Mouse (Mus musculus): ENCODE data around the gene Cks1brt. TPM values are rescaled to one million over a fixed set of nuclear protein-coding genes. Genes with fewer than 3 reads are reported as not detected.
"Not testable (repeated sequence)": the region's sequence is repeated elsewhere in the genome, so short reads cannot be mapped to it uniquely, and the experiment has no call there.

The Cks1brt gene
- not detected in 2 replicates for polyA plus RNA-seq (2014; fragmentation: Nextera tagmentation; extraction: Ambion mirVana)

- DNase-seq (ENCODE audit: low spot score) = no peak
- 81% methylated on average over 3 of the region's 3 CpGs for WGBS
These were observed at the start of gene Cks1brt for GRCm38 (mm10) chr8:85151624-85152023. TSS of gene Cks1brt (plus strand) at chr8:85151924.

DNA sequence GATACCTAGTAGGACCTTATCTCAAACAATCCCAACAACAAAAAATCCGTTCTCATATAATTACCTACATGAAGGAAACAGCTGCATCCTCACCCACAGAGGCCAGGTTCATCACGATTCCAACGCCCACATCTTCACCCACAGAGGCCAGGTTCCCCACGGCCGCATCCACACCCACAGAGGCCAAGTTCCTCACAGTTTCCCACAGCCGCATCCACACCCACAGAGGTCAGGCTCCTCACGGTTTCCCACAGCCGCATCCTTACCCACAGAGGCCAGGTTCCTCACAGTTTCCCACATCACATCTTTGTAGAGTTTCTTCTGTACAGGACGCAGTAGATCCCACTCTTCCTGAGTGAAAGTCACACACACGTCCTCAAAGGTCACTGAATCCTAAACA is 38.5 kb upstream of the Cks1brt start:
- Histone ChIP-seq H3K27ac (replicated peaks; ENCODE audit: low read depth, low read length) (no peak overlapping the region), H3K4me3 (ENCODE audit: low read depth, low read length) (no peak overlapping the region), H3K9ac (ENCODE audit: low read depth, low read length) (no peak overlapping the region), H3K9me3 (ENCODE audit: control insufficient read depth, low read length) (0 out of 2 replicates have a peak, but pooled peaks cover 7% of the 10 kb centered on the region), H3K27me3 (replicated peaks; ENCODE audit: control insufficient read depth, insufficient read depth, low read length) (no peaks in the 10 kb centered on the region), H3K4me2 (ENCODE audit: low read depth, low read length) (no peak overlapping the region), H3K4me1 (ENCODE audit: control insufficient read depth, insufficient read depth, low read length) (no peaks in the 10 kb centered on the region), H3K36me3 (ENCODE audit: control insufficient read depth, insufficient read depth, low read length) (peaks cover 43% of the 10 kb centered on the region)
- WGBS = 94% methylated on average over 10 of the region's 10 CpGs
- no peak for ATAC-seq (ENCODE audit: low read depth)
- no peak for DNase-seq (ENCODE audit: low spot score)

More at GRCm38 (mm10) chr8:85151624-85152023, at the start of gene Cks1brt:
- Histone ChIP-seq H3K4me2 (ENCODE audit: low read depth, low read length) (no peak within 1 kb of the TSS), H3K9ac (ENCODE audit: low read depth, low read length) (no peak within 1 kb of the TSS), H3K27ac (replicated peaks; ENCODE audit: low read depth, low read length) (no peak within 1 kb of the TSS), H3K27me3 (replicated peaks; ENCODE audit: control insufficient read depth, insufficient read depth, low read length) (no peaks in the 10 kb centered on the region), H3K4me3 (ENCODE audit: low read depth, low read length) (no peak within 1 kb of the TSS), H3K36me3 (ENCODE audit: control insufficient read depth, insufficient read depth, low read length) (no peaks in the 10 kb centered on the region), H3K4me1 (ENCODE audit: control insufficient read depth, insufficient read depth, low read length) (no peaks in the 10 kb centered on the region), H3K9me3 (ENCODE audit: control insufficient read depth, low read length) (peaks cover 34% of the 10 kb centered on the region)
- ATAC-seq (ENCODE audit: low read depth) = no peak

DNA sequence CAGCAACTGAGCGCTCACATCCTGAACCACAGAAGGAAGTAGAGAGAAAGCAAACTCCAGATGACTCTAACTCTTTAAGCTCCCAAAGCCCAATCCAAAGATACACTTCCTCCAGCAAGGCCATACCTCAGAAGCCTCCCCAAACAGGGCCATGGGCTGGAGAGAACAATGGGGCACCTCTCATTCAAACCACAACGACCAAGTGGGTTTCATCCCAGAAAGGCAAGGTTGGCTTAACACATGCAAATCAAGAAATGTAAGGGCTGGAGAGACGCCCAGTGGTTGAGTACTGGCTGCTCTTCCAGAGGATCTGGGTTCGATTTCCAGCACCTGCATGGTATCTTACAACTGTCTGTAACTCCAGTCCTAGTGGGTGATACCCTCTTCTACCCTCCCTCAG is 36.2 kb upstream of the Cks1brt start:
- DNase-seq (ENCODE audit: low spot score) (no peak), ATAC-seq (ENCODE audit: low read depth) (no peak)

GRCm38 (mm10) chr8:85116984-85117383 is 34.7 kb upstream of the Cks1brt start:
- 0 out of 2 replicates have a peak, but pooled peaks cover 7% of the 10 kb centered on the region for H3K9me3 ChIP-seq (ENCODE audit: control insufficient read depth, low read length)
- no peak overlapping the region for H3K4me2 ChIP-seq (ENCODE audit: low read depth, low read length)
- H3K36me3 ChIP-seq (ENCODE audit: control insufficient read depth, insufficient read depth, low read length) = peaks cover 10% of the 10 kb centered on the region
- ATAC-seq (ENCODE audit: low read depth) (no peak), DNase-seq (ENCODE audit: low spot score) (no peak)
- no peak overlapping the region for H3K4me3 ChIP-seq (ENCODE audit: low read depth, low read length)
- H3K27ac ChIP-seq (replicated peaks; ENCODE audit: low read depth, low read length) = no peak overlapping the region
- no peaks in the 10 kb centered on the region for H3K27me3 ChIP-seq (replicated peaks; ENCODE audit: control insufficient read depth, insufficient read depth, low read length)
- 92% methylated on average over 7 of the region's 7 CpGs for WGBS
- 0 out of 2 replicates have a peak, but pooled peaks cover 6% of the 10 kb centered on the region for H3K4me1 ChIP-seq (ENCODE audit: control insufficient read depth, insufficient read depth, low read length)
- H3K9ac ChIP-seq (ENCODE audit: low read depth, low read length) = no peak overlapping the region

More for the DNA sequence above, 36.2 kb upstream of the Cks1brt start:
- Histone ChIP-seq H3K9ac (ENCODE audit: low read depth, low read length) (no peak overlapping the region), H3K27me3 (replicated peaks; ENCODE audit: control insufficient read depth, insufficient read depth, low read length) (no peaks in the 10 kb centered on the region), H3K4me1 (ENCODE audit: control insufficient read depth, insufficient read depth, low read length) (0 out of 2 replicates have a peak, but pooled peaks cover 6% of the 10 kb centered on the region), H3K4me2 (ENCODE audit: low read depth, low read length) (no peak overlapping the region), H3K9me3 (ENCODE audit: control insufficient read depth, low read length) (0 out of 2 replicates have a peak, but pooled peaks cover 7% of the 10 kb centered on the region), H3K27ac (replicated peaks; ENCODE audit: low read depth, low read length) (no peak overlapping the region), H3K36me3 (ENCODE audit: control insufficient read depth, insufficient read depth, low read length) (peaks cover 25% of the 10 kb centered on the region), H3K4me3 (ENCODE audit: low read depth, low read length) (no peak overlapping the region)
- WGBS = 75% methylated on average over 4 of the region's 4 CpGs

GRCm38 (mm10) chr8:85119052-85119981 is 32.4 kb upstream of the Cks1brt start:
- peak; percentile 97 for DNase-seq (ENCODE audit: low spot score)
- H3K27ac ChIP-seq (replicated peaks; ENCODE audit: low read depth, low read length) = peak overlapping the region; percentile 31

DNA sequence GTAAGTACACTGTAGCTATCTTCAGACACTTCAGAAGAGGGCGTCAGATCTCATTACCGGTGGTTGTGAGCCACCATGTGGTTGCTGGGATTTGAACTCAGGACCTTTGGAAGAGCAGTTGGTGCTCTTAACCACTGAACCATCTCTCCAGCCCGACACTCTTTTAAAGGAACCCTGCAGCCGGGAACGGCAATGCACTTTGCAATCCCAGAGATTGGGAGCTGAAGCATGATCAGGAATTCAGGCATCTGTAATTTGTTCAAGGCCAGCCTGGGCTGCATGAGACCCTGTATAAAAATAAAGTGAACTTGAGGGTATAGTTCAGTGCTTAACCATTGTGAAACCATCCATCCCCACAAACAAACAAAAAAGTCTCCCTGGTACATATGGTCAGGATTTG is 31.5 kb upstream of the Cks1brt start:
- H3K4me1 ChIP-seq (ENCODE audit: control insufficient read depth, insufficient read depth, low read length); ATAC-seq (ENCODE audit: low read depth); H3K27ac ChIP-seq (replicated peaks; ENCODE audit: low read depth, low read length); H3K36me3 ChIP-seq (ENCODE audit: control insufficient read depth, insufficient read depth, low read length); H3K27me3 ChIP-seq (replicated peaks; ENCODE audit: control insufficient read depth, insufficient read depth, low read length); H3K9me3 ChIP-seq (ENCODE audit: control insufficient read depth, low read length); H3K4me2 ChIP-seq (ENCODE audit: low read depth, low read length); DNase-seq (ENCODE audit: low spot score); H3K9ac ChIP-seq (ENCODE audit: low read depth, low read length); H3K4me3 ChIP-seq (ENCODE audit: low read depth, low read length): not testable (repeated sequence)
- 77% methylated on average over 5 of the region's 5 CpGs for WGBS

More at GRCm38 (mm10) chr8:85119052-85119981, 32.4 kb upstream of the Cks1brt start:
- Histone ChIP-seq H3K4me1 (ENCODE audit: control insufficient read depth, insufficient read depth, low read length) (0 out of 2 replicates have a peak, but pooled peaks cover 6% of the 10 kb centered on the region), H3K9me3 (ENCODE audit: control insufficient read depth, low read length) (no peaks in the 10 kb centered on the region), H3K36me3 (ENCODE audit: control insufficient read depth, insufficient read depth, low read length) (no peaks in the 10 kb centered on the region), H3K4me3 (ENCODE audit: low read depth, low read length) (peak overlapping the region; percentile 50), H3K27me3 (replicated peaks; ENCODE audit: control insufficient read depth, insufficient read depth, low read length) (no peaks in the 10 kb centered on the region), H3K9ac (ENCODE audit: low read depth, low read length) (peak overlapping the region; percentile 69), H3K4me2 (ENCODE audit: low read depth, low read length) (peak overlapping the region; percentile 68)
- ATAC-seq (ENCODE audit: low read depth) = peak; percentile 94
- 6% methylated on average over 34 of the region's 37 CpGs for WGBS

- 77% methylated on average over 3 of the region's 3 CpGs for WGBS
- H3K27ac ChIP-seq (replicated peaks; ENCODE audit: low read depth, low read length) = no peak within 1 kb of the TSS
These were observed 28.7 kb upstream of the Cks1brt start, which contains the start of gene Zfp791 for GRCm38 (mm10) chr8:85122995-85123394. TSS of gene Zfp791 (minus strand) at chr8:85123095.

GRCm38 (mm10) chr8:85123691-85124090 is 28.0 kb upstream of the Cks1brt start:
- Histone ChIP-seq H3K36me3 (ENCODE audit: control insufficient read depth, insufficient read depth, low read length) (no peaks in the 10 kb centered on the region), H3K27ac (replicated peaks; ENCODE audit: low read depth, low read length) (no peak overlapping the region), H3K4me3 (ENCODE audit: low read depth, low read length) (no peak overlapping the region), H3K4me1 (ENCODE audit: control insufficient read depth, insufficient read depth, low read length) (0 out of 2 replicates have a peak, but pooled peaks cover 4% of the 10 kb centered on the region), H3K4me2 (ENCODE audit: low read depth, low read length) (no peak overlapping the region), H3K9ac (ENCODE audit: low read depth, low read length) (no peak overlapping the region), H3K27me3 (replicated peaks; ENCODE audit: control insufficient read depth, insufficient read depth, low read length) (no peaks in the 10 kb centered on the region), H3K9me3 (ENCODE audit: control insufficient read depth, low read length) (no peaks in the 10 kb centered on the region)
- DNase-seq (ENCODE audit: low spot score) (no peak), ATAC-seq (ENCODE audit: low read depth) (no peak)
- WGBS = 87% methylated on average over 8 of the region's 8 CpGs

More at GRCm38 (mm10) chr8:85122995-85123394, 28.7 kb upstream of the Cks1brt start, which contains the start of gene Zfp791:
- Histone ChIP-seq H3K9ac (ENCODE audit: low read depth, low read length) (no peak within 1 kb of the TSS), H3K4me2 (ENCODE audit: low read depth, low read length) (no peak within 1 kb of the TSS), H3K27me3 (replicated peaks; ENCODE audit: control insufficient read depth, insufficient read depth, low read length) (no peaks in the 10 kb centered on the region), H3K9me3 (ENCODE audit: control insufficient read depth, low read length) (no peaks in the 10 kb centered on the region), H3K36me3 (ENCODE audit: control insufficient read depth, insufficient read depth, low read length) (no peaks in the 10 kb centered on the region), H3K4me1 (ENCODE audit: control insufficient read depth, insufficient read depth, low read length) (0 out of 2 replicates have a peak, but pooled peaks cover 6% of the 10 kb centered on the region), H3K4me3 (ENCODE audit: low read depth, low read length) (no peak within 1 kb of the TSS)
- DNase-seq (ENCODE audit: low spot score) = no peak
- no peak for ATAC-seq (ENCODE audit: low read depth)

Data from embryonic facial prominence, embryonic 14.5 days (tissue).